Mouse (Mus musculus) layer of hippocampus, postnatal 36 days (tissue): ENCODE measurements around the gene Rgs8. TPM values are rescaled to one million over a fixed set of nuclear protein-coding genes. Genes with fewer than 3 reads are reported as not detected.

Experiments used
- DNase-seq, 2 experiments: peaks; one replicate each; pipeline ENCODE4 v3.0.0; 2022
- total RNA-seq, 2 experiments: library from RNA; stranded (reverse); gene quantifications; 2 replicates each; pipeline ENCODE4 v1.2.3; 2021

Rgs8 gene
- 10 to 100 TPM; 76.1 to 76.4 TPM for total RNA-seq

GRCm38 (mm10) chr1:153652938-153653623 is at the start of gene Rgs8:
TSS of gene Rgs8 (plus strand) at chr1:153653025.
- peak; percentile 51 to 57 for DNase-seq

- DNase-seq = no peak
Measured at GRCm38 (mm10) chr1:153617340-153617830, 35.4 kb upstream of the Rgs8 start.

- no peak for DNase-seq
Measured at GRCm38 (mm10) chr1:153623036-153623435, 29.8 kb upstream of the Rgs8 start.

GRCm38 (mm10) chr1:153632686-153633085 is 20.1 kb upstream of the Rgs8 start:
- DNase-seq = no peak

- no peak for DNase-seq
Measured at GRCm38 (mm10) chr1:153635056-153635455, 17.8 kb upstream of the Rgs8 start.

GRCm38 (mm10) chr1:153635521-153635920 is 17.3 kb upstream of the Rgs8 start:
- DNase-seq = peak; percentile 22 to 24

- no peak for DNase-seq
Measured at GRCm38 (mm10) chr1:153636821-153637220, 16.0 kb upstream of the Rgs8 start.

- DNase-seq = no peak
Measured at GRCm38 (mm10) chr1:153641492-153641939, 11.3 kb upstream of the Rgs8 start.

- DNase-seq = peak in 1 of 2 experiments; percentile 27
Measured at GRCm38 (mm10) chr1:153641940-153642501, 10.8 kb upstream of the Rgs8 start.

- DNase-seq = no peak
Measured at GRCm38 (mm10) chr1:153653674-153654073, 849 bp downstream of the Rgs8 start.

- no peak for DNase-seq
Measured at GRCm38 (mm10) chr1:153659666-153660065, 6.8 kb downstream of the Rgs8 start.

GRCm38 (mm10) chr1:153660982-153661688 is 8.3 kb downstream of the Rgs8 start:
- no peak for DNase-seq

- no peak for DNase-seq
Measured at GRCm38 (mm10) chr1:153661689-153662002, 8.8 kb downstream of the Rgs8 start.

- no peak for DNase-seq
Measured at GRCm38 (mm10) chr1:153662362-153662761, 9.5 kb downstream of the Rgs8 start.

- DNase-seq = peak; percentile 48 to 59
Measured at GRCm38 (mm10) chr1:153665066-153665715, 12.4 kb downstream of the Rgs8 start.

GRCm38 (mm10) chr1:153666236-153666635 is 13.4 kb downstream of the Rgs8 start:
- DNase-seq = no peak

GRCm38 (mm10) chr1:153667244-153667727 is 14.5 kb downstream of the Rgs8 start:
- DNase-seq = no peak

- DNase-seq = no peak
Measured at GRCm38 (mm10) chr1:153667781-153668180, 15.0 kb downstream of the Rgs8 start.

GRCm38 (mm10) chr1:153669086-153669485 is 16.3 kb downstream of the Rgs8 start:
- DNase-seq = no peak

- DNase-seq = no peak
Measured at GRCm38 (mm10) chr1:153669728-153670127, 16.9 kb downstream of the Rgs8 start.

- DNase-seq = no peak
Measured at GRCm38 (mm10) chr1:153671352-153671751, 18.5 kb downstream of the Rgs8 start.

GRCm38 (mm10) chr1:153672698-153673097 is 19.9 kb downstream of the Rgs8 start:
- DNase-seq = no peak

GRCm38 (mm10) chr1:153673900-153674299 is 21.1 kb downstream of the Rgs8 start:
- no peak for DNase-seq
